11 mouse cellular contexts compared by ENCODE assay signal in the genomic region with DNA sequence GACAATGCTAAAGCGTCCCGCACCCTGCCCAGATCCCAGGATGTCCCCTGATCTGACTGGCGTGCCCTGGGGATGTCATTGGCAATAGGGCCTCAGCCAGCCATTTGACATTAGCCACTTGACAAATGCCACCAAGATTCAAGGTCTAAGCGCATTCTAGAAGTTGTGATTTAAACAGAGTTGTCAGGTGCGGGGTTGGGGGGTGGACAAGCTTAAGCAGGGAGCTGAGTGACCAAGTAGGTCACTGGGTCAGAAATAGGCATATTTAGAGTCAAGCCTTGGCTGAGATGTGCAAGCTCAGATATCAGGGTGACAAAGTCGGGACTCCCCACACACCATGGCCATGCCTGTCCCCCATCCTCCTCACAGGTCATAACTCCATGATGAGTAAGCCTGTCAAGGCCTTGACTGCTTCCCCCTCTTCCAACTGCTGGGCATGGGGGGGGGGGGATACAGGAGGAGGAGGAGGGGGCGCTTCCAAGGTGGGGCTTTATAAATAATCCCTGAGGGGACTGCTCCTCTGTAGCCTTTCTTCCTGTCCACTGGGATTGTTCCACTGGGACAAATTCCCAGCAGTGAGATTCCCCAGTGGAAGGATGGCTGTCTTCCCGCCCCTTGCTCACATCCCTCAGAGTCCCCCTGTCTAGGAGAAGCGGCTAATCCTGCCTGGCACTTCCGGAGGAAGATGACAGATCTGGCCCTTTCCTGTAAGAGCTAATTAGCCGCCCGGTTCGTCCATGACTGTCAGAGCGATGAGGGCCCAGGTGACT. TPM values are rescaled to one million over a fixed set of nuclear protein-coding genes. Genes with fewer than 3 reads are reported as not detected.
DNase-seq lines count a peak whose midpoint lies in the region; ATAC-seq and TF ChIP-seq lines count a peak whose summit lies in the region.
"Had no signal": no experiment of that assay in that cellular context is flagged by ENCODE, and none has a peak within 500 bp of the region (broad histone marks: within the 10 kb centered on the region; RNA-seq: fewer than 3 reads in every experiment).

No protein-coding gene starts in this region.

- no peaks in the 10 kb centered on the region for H3K36me3 ChIP-seq in E14TG2a.4 (ENCODE audit: insufficient read depth, low read length)
- no peaks in the 10 kb centered on the region for H3K36me3 ChIP-seq in forebrain, postnatal 0 days (ENCODE audit: insufficient read depth)
- H3K36me3 ChIP-seq in midbrain, embryonic 13.5 days = no peaks in the 10 kb centered on the region

- no peak overlapping the region for H3K27ac ChIP-seq in forebrain, postnatal 0 days (ENCODE audit: low read depth, low read length)
- peak overlapping the region; percentile 88 for H3K27ac ChIP-seq in midbrain, embryonic 13.5 days
- H3K27ac ChIP-seq: liver, embryonic 14.5 days had no signal

- H3K4me3 ChIP-seq in E14TG2a.4 (replicated peaks; ENCODE audit: low read length) = peak overlapping the region; percentile 56
- H3K4me3 ChIP-seq in forebrain, postnatal 0 days (ENCODE audit: low read depth, low read length) = no peak overlapping the region
- peak overlapping the region; percentile 12; the same call in 1 of the 2 replicates for H3K4me3 ChIP-seq in midbrain, embryonic 13.5 days (replicated peaks)

- ATAC-seq in forebrain, postnatal 0 days = peak; percentile 45; the same call in 1 of the 2 replicates
- peak; percentile 72 for ATAC-seq in midbrain, embryonic 13.5 days
- no peak for ATAC-seq in inflammation-experienced regulatory T-cells, adult 6 months
- ATAC-seq in granulocyte monocyte progenitor cell, adult 5-6 weeks (replicated peaks; ENCODE audit: poor library complexity, severe bottlenecking) = no peak

- no peak overlapping the region for H3K9ac ChIP-seq in forebrain, postnatal 0 days
- H3K9ac ChIP-seq in midbrain, embryonic 13.5 days (replicated peaks) = peak overlapping the region; percentile 39; the same call in 1 of the 2 replicates
- H3K9ac ChIP-seq: liver, embryonic 14.5 days had no signal

- peaks cover 67% of the 10 kb centered on the region for H3K4me1 ChIP-seq in E14TG2a.4 (replicated peaks; ENCODE audit: low read depth, low read length)
- H3K4me1 ChIP-seq in forebrain, postnatal 0 days (ENCODE audit: insufficient read depth) = no peaks in the 10 kb centered on the region
- peaks cover 25% of the 10 kb centered on the region for H3K4me1 ChIP-seq in midbrain, embryonic 13.5 days (replicated peaks)

- H3K27me3 ChIP-seq in E14TG2a.4 (ENCODE audit: insufficient read depth, low read length) = peaks cover 42% of the 10 kb centered on the region
- H3K27me3 ChIP-seq in forebrain, postnatal 0 days (ENCODE audit: insufficient read depth, low read length) = no peaks in the 10 kb centered on the region
- no peaks in the 10 kb centered on the region for H3K27me3 ChIP-seq in midbrain, embryonic 13.5 days

- DNase-seq in adrenal gland, postnatal 14 days = peak; percentile 47
- DNase-seq in adrenal gland, adult 8-10 months = no peak
- DNase-seq in forebrain, postnatal 0 days = no peak
- DNase-seq in B cell, adult 2 months = no peak
- DNase-seq: spleen, adult 18-20 months had no signal

- H3K9me3 ChIP-seq in E14TG2a.4 (ENCODE audit: low read length) = no peaks in the 10 kb centered on the region
- no peaks in the 10 kb centered on the region for H3K9me3 ChIP-seq in forebrain, postnatal 0 days (ENCODE audit: low read length)
- H3K9me3 ChIP-seq in midbrain, embryonic 13.5 days = no peaks in the 10 kb centered on the region

- TF ChIP-seq CTCF in E14TG2a.4 (conservative IDR thresholded peaks at IDR 0.05; ENCODE audit: low read length) = no peak
- TF ChIP-seq CTCF in forebrain, postnatal 0 days (IDR thresholded peaks at IDR 0.05; ENCODE audit: low read depth) = no peak

- no peak overlapping the region for H3K4me2 ChIP-seq in forebrain, postnatal 0 days (ENCODE audit: low read depth)
- peak overlapping the region; percentile 43 for H3K4me2 ChIP-seq in midbrain, embryonic 13.5 days (replicated peaks)

- WGBS in forebrain, postnatal 0 days = 37% methylated on average over 14 of the region's 14 CpGs
- WGBS in midbrain, embryonic 13.5 days = 31% methylated on average over 14 of the region's 14 CpGs

RNA-seq across cellular contexts. Expression of a gene that starts 9.4 kb away (rescaled TPM):
- total RNA-seq in adrenal gland, postnatal 14 days (2021) = 21.6 and 23.0 TPM in 2 replicates
- total RNA-seq in adrenal gland, adult 8-10 months (2022) = 10 to 100 TPM; 24.6 to 36.3 (median 29.0) TPM
- total RNA-seq in forebrain, postnatal 0 days (2014; rRNA removed) = 66.1 and 68.0 TPM in 2 replicates
- 15.5 and 16.2 TPM in 2 replicates for polyA plus RNA-seq in forebrain, postnatal 0 days (2015; fragmentation: Nextera tagmentation; extraction: Ambion mirVana)
- 19.5 and 21.5 TPM in 2 replicates for polyA plus RNA-seq in midbrain, embryonic 13.5 days (2015; fragmentation: Nextera tagmentation; extraction: Ambion mirVana)
- polyA plus RNA-seq in inflammation-experienced regulatory T-cells, adult 6 months (2017; shearing (Covaris generic)) = under 1 TPM; 0.21 to 0.33 (median 0.28) TPM
- 0.95 and 1.7 TPM in 2 replicates for total RNA-seq in granulocyte monocyte progenitor cell, adult 5-6 weeks (2014; fragmentation: Nextera tagmentation)
- 0.90 and 2.4 TPM in 2 replicates for total RNA-seq in granulocyte monocyte progenitor cell, adult 5-6 weeks (2017)

RNA-seq across cellular contexts. Expression of a gene that starts 21.4 kb away (rescaled TPM):
- total RNA-seq in adrenal gland, postnatal 14 days (2021) = 0.67 and 0.79 TPM in 2 replicates
- total RNA-seq in adrenal gland, adult 8-10 months (2022) = 1 to 10 TPM in 3 of 4 experiments, under 1 TPM in 1; 0.81 to 1.9 (median 1.5) TPM
- 3.9 and 5.2 TPM in 2 replicates for total RNA-seq in forebrain, postnatal 0 days (2014; rRNA removed)
- polyA plus RNA-seq in forebrain, postnatal 0 days (2015; fragmentation: Nextera tagmentation; extraction: Ambion mirVana) = 1.1 and 1.5 TPM in 2 replicates
- polyA plus RNA-seq in midbrain, embryonic 13.5 days (2015; fragmentation: Nextera tagmentation; extraction: Ambion mirVana) = 2.0 and 2.9 TPM in 2 replicates
- not detected for polyA plus RNA-seq in inflammation-experienced regulatory T-cells, adult 6 months (2017; shearing (Covaris generic))
- not detected in 2 replicates for total RNA-seq in granulocyte monocyte progenitor cell, adult 5-6 weeks (2014; fragmentation: Nextera tagmentation)
- total RNA-seq in granulocyte monocyte progenitor cell, adult 5-6 weeks (2017) = not detected in 2 replicates
- total RNA-seq: common myeloid progenitor, adult 5-6 weeks had no signal

RNA-seq across cellular contexts. Expression of a gene that starts 49.5 kb away (rescaled TPM):
- total RNA-seq in adrenal gland, postnatal 14 days (2021) = 1.7 and 2.0 TPM in 2 replicates
- 1 to 10 TPM; 2.1 to 7.3 (median 4.7) TPM for total RNA-seq in adrenal gland, adult 8-10 months (2022)
- 30.4 and 34.9 TPM in 2 replicates for total RNA-seq in forebrain, postnatal 0 days (2014; rRNA removed)
- polyA plus RNA-seq in forebrain, postnatal 0 days (2015; fragmentation: Nextera tagmentation; extraction: Ambion mirVana) = 41.8 and 49.6 TPM in 2 replicates
- 16.7 and 17.7 TPM in 2 replicates for polyA plus RNA-seq in midbrain, embryonic 13.5 days (2015; fragmentation: Nextera tagmentation; extraction: Ambion mirVana)
- polyA plus RNA-seq in inflammation-experienced regulatory T-cells, adult 6 months (2017; shearing (Covaris generic)) = not detected
- not detected in 2 replicates for total RNA-seq in granulocyte monocyte progenitor cell, adult 5-6 weeks (2014; fragmentation: Nextera tagmentation)
- total RNA-seq in granulocyte monocyte progenitor cell, adult 5-6 weeks (2017) = not detected in 2 replicates
- total RNA-seq: common myeloid progenitor, adult 5-6 weeks had no signal

Comparison
In these comparisons a context has a peak if more than half of its experiments do, and no peak if none do; other contexts are left out.
1. ATAC-seq: peak in forebrain, postnatal 0 days (single experiment) and midbrain, embryonic 13.5 days (single experiment); none in inflammation-experienced regulatory T-cells, adult 6 months (single experiment) and granulocyte monocyte progenitor cell, adult 5-6 weeks (single experiment).